Mouse (Mus musculus) forebrain, embryonic 11.5 days (tissue): ENCODE measurements around the gene Pou3f4. TPM values are rescaled to one million over a fixed set of nuclear protein-coding genes. Genes with fewer than 3 reads are reported as not detected.
A peak's percentile ranks its signal among the peaks of the same experiment; 100 is the strongest.
"Not testable (repeated sequence)": the region's sequence is repeated elsewhere in the genome, so short reads cannot be mapped to it uniquely, and the experiment has no call there.

ENCODE experiments used
- ATAC-seq: fragments of 200-750 bp; cut with Nextera tagmentation; replicated peaks from 2 replicates; pipeline ENCODE4 v1.8.0; 2017; ENCODE audit warnings: moderate TSS enrichment; ENCODE audit not compliant: low FRiP score
- DNase-seq: peaks from one replicate; pipeline ENCODE4 v3.0.0-alpha.2; 2017; ENCODE audit warnings: low spot score
- H3K27ac ChIP-seq: fragments of 300-500 bp; sonication (generic); 2 replicates; pipeline ENCODE4 v1.5.1; 2014; ENCODE audit warnings: low read depth, low read length
- H3K27me3 ChIP-seq: fragments of 300-500 bp; sonication (generic); 2 replicates; pipeline ENCODE4 v1.6.1; 2014; ENCODE audit warnings: mild to moderate bottlenecking, low read length, mixed read lengths; ENCODE audit not compliant: control insufficient read depth, insufficient read depth
- H3K36me3 ChIP-seq: fragments of 300-500 bp; sonication (generic); 2 replicates; pipeline ENCODE4 v1.6.1; 2014; ENCODE audit warnings: mild to moderate bottlenecking, low read length, moderate library complexity, mixed read lengths; ENCODE audit not compliant: control insufficient read depth, insufficient read depth
- H3K4me1 ChIP-seq: fragments of 300-500 bp; sonication (generic); replicated peaks from 2 replicates; pipeline ENCODE4 v1.6.1; 2014; ENCODE audit warnings: low read length, mixed read lengths; ENCODE audit not compliant: control insufficient read depth, insufficient read depth
- H3K4me2 ChIP-seq: fragments of 300-500 bp; sonication (generic); 2 replicates; pipeline ENCODE4 v1.6.1; 2014; ENCODE audit warnings: low read depth, mild to moderate bottlenecking, low read length, moderate library complexity, mixed read lengths; ENCODE audit not compliant: severe bottlenecking
- H3K4me3 ChIP-seq: fragments of 300-500 bp; sonication (generic); 2 replicates; pipeline ENCODE4 v1.5.1; 2014; ENCODE audit warnings: low read depth, low read length
- H3K9ac ChIP-seq: fragments of 300-500 bp; sonication (generic); 2 replicates; pipeline ENCODE4 v1.6.1; 2014; ENCODE audit warnings: low read length
- H3K9me3 ChIP-seq: fragments of 300-500 bp; sonication (generic); 2 replicates; pipeline ENCODE4 v1.6.1; 2016; ENCODE audit warnings: low read length, mixed read lengths; ENCODE audit not compliant: control insufficient read depth
- whole genome bisulfite sequencing: fragments of 180-500 bp; shearing (Covaris S2); extraction: QIAGEN DNeasy Blood & Tissue Kit; methylation state at CpG from one replicate; pipeline ENCODE4 v1.1.7; 2014; 5-methylcytosine and 5-hydroxymethylcytosine counted together
- polyA plus RNA-seq: library from polyadenylated mRNA; unstranded; fragments of >200 nt; fragmentation: Nextera tagmentation; extraction: Ambion mirVana; gene quantifications from 2 replicates; pipeline ENCODE4 v1.2.1, GENCODE M21; 2014

Pou3f4 gene
- 8.3 and 10.1 TPM in 2 replicates for polyA plus RNA-seq

GRCm38 (mm10) chrX:110814151-110814571 is at the start of gene Pou3f4:
TSS of gene Pou3f4 (plus strand) at chrX:110814280.
- DNase-seq (peak; percentile 85), ATAC-seq (peak; percentile 84)
- Histone ChIP-seq H3K9me3 (no peaks in the 10 kb centered on the region), H3K27ac (peak within 1 kb of the TSS; percentile 70), H3K9ac (peak within 1 kb of the TSS; percentile 64), H3K36me3 (no peaks in the 10 kb centered on the region), H3K4me2 (peak within 1 kb of the TSS; percentile 50), H3K4me1 (peaks cover 2% of the 10 kb centered on the region; the same call in 1 of the 2 replicates), H3K4me3 (peak within 1 kb of the TSS; percentile 49), H3K27me3 (no peaks in the 10 kb centered on the region)
- 11% methylated on average over 20 of the region's 20 CpGs for WGBS

- DNase-seq (no peak), ATAC-seq (no peak)
- Histone ChIP-seq H3K4me1 (no peaks in the 10 kb centered on the region), H3K9me3 (no peaks in the 10 kb centered on the region), H3K4me3 (no peak overlapping the region), H3K36me3 (no peaks in the 10 kb centered on the region), H3K27ac (no peak overlapping the region), H3K27me3 (no peaks in the 10 kb centered on the region), H3K4me2 (no peak overlapping the region), H3K9ac (no peak overlapping the region)
- 63% methylated on average over 1 of the region's 1 CpGs for WGBS
Measured at GRCm38 (mm10) chrX:110765939-110766338, 48.1 kb upstream of the Pou3f4 start.

- H3K27ac ChIP-seq, ATAC-seq, H3K4me3 ChIP-seq, H3K4me1 ChIP-seq, H3K36me3 ChIP-seq, DNase-seq, H3K4me2 ChIP-seq, H3K9me3 ChIP-seq, H3K27me3 ChIP-seq, H3K9ac ChIP-seq: not testable (repeated sequence)
Measured at GRCm38 (mm10) chrX:110774807-110775206, 39.3 kb upstream of the Pou3f4 start.

- no peaks in the 10 kb centered on the region for H3K4me1 ChIP-seq
- no peak overlapping the region for H3K4me3 ChIP-seq
- no peak overlapping the region for H3K9ac ChIP-seq
- DNase-seq (no peak), ATAC-seq (peak; percentile 77)
- H3K4me2 ChIP-seq, result no peak overlapping the region
- no peak overlapping the region for H3K27ac ChIP-seq
- H3K36me3 ChIP-seq, result no peaks in the 10 kb centered on the region
- no peaks in the 10 kb centered on the region for H3K27me3 ChIP-seq
- WGBS, result 33% methylated on average over 2 of the region's 2 CpGs
- H3K9me3 ChIP-seq, result no peaks in the 10 kb centered on the region
Measured at GRCm38 (mm10) chrX:110802502-110802901, 11.6 kb upstream of the Pou3f4 start.

- Histone ChIP-seq H3K9ac (no peak overlapping the region), H3K4me2 (no peak overlapping the region; the same call in 1 of the 2 replicates), H3K4me3 (no peak overlapping the region), H3K9me3 (no peaks in the 10 kb centered on the region), H3K27me3 (no peaks in the 10 kb centered on the region), H3K27ac (peak overlapping the region; percentile 43; the same call in 1 of the 2 replicates), H3K36me3 (no peaks in the 10 kb centered on the region), H3K4me1 (peaks cover 2% of the 10 kb centered on the region; the same call in 1 of the 2 replicates)
- ATAC-seq (no peak), DNase-seq (no peak)
- WGBS, result 30% methylated on average over 4 of the region's 4 CpGs
Measured at GRCm38 (mm10) chrX:110810001-110810578, 4.0 kb upstream of the Pou3f4 start.

- Histone ChIP-seq H3K36me3 (no peaks in the 10 kb centered on the region), H3K27me3 (no peaks in the 10 kb centered on the region), H3K4me1 (peaks cover 2% of the 10 kb centered on the region; the same call in 1 of the 2 replicates), H3K9ac (no peak overlapping the region), H3K27ac (peak overlapping the region; percentile 43; the same call in 1 of the 2 replicates), H3K4me3 (no peak overlapping the region; the same call in 1 of the 2 replicates), H3K4me2 (peak overlapping the region; percentile 28; the same call in 1 of the 2 replicates), H3K9me3 (no peaks in the 10 kb centered on the region)
- WGBS, result 27% methylated on average over 5 of the region's 5 CpGs
- ATAC-seq (peak; percentile 36; the same call in 1 of the 2 replicates), DNase-seq (no peak)
Measured at GRCm38 (mm10) chrX:110810753-110811506, 3.1 kb upstream of the Pou3f4 start.

- Histone ChIP-seq H3K9ac (no peak overlapping the region), H3K4me3 (no peak overlapping the region; the same call in 1 of the 2 replicates), H3K27me3 (no peaks in the 10 kb centered on the region), H3K4me2 (peak overlapping the region; percentile 12; the same call in 1 of the 2 replicates), H3K36me3 (no peaks in the 10 kb centered on the region), H3K9me3 (no peaks in the 10 kb centered on the region), H3K4me1 (peaks cover 2% of the 10 kb centered on the region; the same call in 1 of the 2 replicates), H3K27ac (peak overlapping the region; percentile 59)
- ATAC-seq (no peak), DNase-seq (no peak)
- WGBS, result 15% methylated on average over 5 of the region's 5 CpGs
Measured at GRCm38 (mm10) chrX:110812071-110812470, 2.0 kb upstream of the Pou3f4 start.

GRCm38 (mm10) chrX:110813401-110813800 is 679 bp upstream of the Pou3f4 start:
- ATAC-seq, result no peak
- 11% methylated on average over 5 of the region's 5 CpGs for WGBS
- H3K36me3 ChIP-seq, result no peaks in the 10 kb centered on the region
- peaks cover 2% of the 10 kb centered on the region; the same call in 1 of the 2 replicates for H3K4me1 ChIP-seq
- H3K27me3 ChIP-seq, result no peaks in the 10 kb centered on the region
- H3K27ac ChIP-seq, result peak overlapping the region; percentile 25
- H3K4me2 ChIP-seq, result peak overlapping the region; percentile 42
- no peak overlapping the region; the same call in 1 of the 2 replicates for H3K9ac ChIP-seq
- no peaks in the 10 kb centered on the region for H3K9me3 ChIP-seq
- no peak overlapping the region; the same call in 1 of the 2 replicates for H3K4me3 ChIP-seq
- no peak for DNase-seq
